In the genomic region with DNA sequence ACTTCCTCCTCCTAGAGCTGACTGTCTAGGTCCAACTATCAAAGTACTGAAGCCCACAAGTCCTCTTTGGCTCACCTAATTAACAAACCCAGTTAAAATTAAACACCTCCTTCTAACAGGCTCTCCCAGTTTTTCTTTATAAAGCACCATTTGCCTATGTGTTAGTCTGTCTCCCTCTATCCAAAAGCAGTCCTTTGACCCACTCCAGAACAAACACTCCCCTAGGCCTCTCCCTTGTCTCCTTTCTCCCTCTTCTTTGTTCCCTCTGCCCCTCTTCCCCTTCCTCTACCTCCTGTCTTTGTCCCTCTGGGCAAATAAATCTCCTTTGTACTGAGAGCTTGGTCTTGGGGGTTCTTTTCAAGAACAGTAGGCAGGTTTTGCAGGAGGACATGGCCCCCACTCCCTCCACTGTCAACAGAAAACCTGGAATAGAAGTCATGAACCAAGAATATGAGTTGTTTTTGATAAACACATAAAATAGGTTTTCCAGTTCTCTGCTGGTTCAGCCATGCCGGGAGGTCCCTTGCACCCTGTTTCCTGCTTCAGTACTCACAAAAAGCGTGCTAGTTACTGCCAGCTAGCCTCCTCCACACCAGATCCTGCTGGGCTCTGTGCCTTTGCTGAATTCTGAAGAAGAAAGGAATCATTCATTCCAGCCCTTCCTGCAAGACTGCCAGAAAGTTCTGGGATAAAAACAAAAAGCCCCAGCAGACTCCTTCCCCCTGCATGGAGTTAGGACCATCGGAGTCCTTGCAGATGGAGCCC, we compare ENCODE assay signal across 9 mouse cellular contexts. TPM values are rescaled to one million over a fixed set of nuclear protein-coding genes. Genes with fewer than 3 reads are reported as not detected.
DNase-seq lines count a peak whose midpoint lies in the region; ATAC-seq lines count a peak whose summit lies in the region.
"Had no signal": no experiment of that assay in that cellular context is flagged by ENCODE, and none has a peak within 500 bp of the region (broad histone marks: within the 10 kb centered on the region; RNA-seq: fewer than 3 reads in every experiment).

No protein-coding gene starts in this region.

- H3K27me3 ChIP-seq in forebrain, embryonic 11.5 days (ENCODE audit: control insufficient read depth, insufficient read depth, low read length): no peaks in the 10 kb centered on the region

- H3K4me2 ChIP-seq in forebrain, embryonic 11.5 days (ENCODE audit: low read depth, low read length, severe bottlenecking): no peak overlapping the region

- peak; percentile 25 to 44 for DNase-seq in heart, postnatal 10 days
- no peak for DNase-seq in heart, adult 8-10 months (ENCODE audit: low spot score)
- DNase-seq in Muller cell, postnatal 12 days (ENCODE audit: inconsistent ontology term): peak; percentile 45
- peak; percentile 35 for DNase-seq in forebrain, embryonic 11.5 days (ENCODE audit: low spot score)
- peak; percentile 52 to 62 for DNase-seq in left cerebral cortex, postnatal 36 days (ENCODE audit: low spot score in 2 of 2)
- no peak for DNase-seq in adrenal gland, adult 18-20 months (ENCODE audit: low spot score in 2 of 2)
- no peak for DNase-seq in urinary bladder, postnatal 10 days (ENCODE audit: low spot score)

- H3K9me3 ChIP-seq in forebrain, embryonic 11.5 days (ENCODE audit: control insufficient read depth, low read length): no peaks in the 10 kb centered on the region
- H3K9me3 ChIP-seq: megakaryocyte, embryonic 14.5 days had no signal

- H3K4me1 ChIP-seq in forebrain, embryonic 11.5 days (replicated peaks; ENCODE audit: control insufficient read depth, insufficient read depth, low read length): no peaks in the 10 kb centered on the region; the same call in 1 of the 2 replicates

- no peak for ATAC-seq in forebrain, embryonic 11.5 days (replicated peaks; ENCODE audit: low FRiP score)
- no peak for ATAC-seq in erythroid progenitor cell, adult 5-6 weeks (replicated peaks; ENCODE audit: low FRiP score, poor library complexity, severe bottlenecking)

- WGBS in forebrain, embryonic 11.5 days: 43% methylated on average over 3 of the region's 3 CpGs

- no peak overlapping the region for H3K9ac ChIP-seq in forebrain, embryonic 11.5 days (ENCODE audit: low read length)

- intact Hi-C loops in heart, postnatal 10 days (cut with DNase I): no loop called here
- intact Hi-C loops in left cerebral cortex, postnatal 36 days (cut with DNase I): no loop called here

- peak overlapping the region; percentile 26; the same call in 1 of the 2 replicates for H3K27ac ChIP-seq in forebrain, embryonic 11.5 days (ENCODE audit: low read depth, low read length)

- no peaks in the 10 kb centered on the region for H3K36me3 ChIP-seq in forebrain, embryonic 11.5 days (ENCODE audit: control insufficient read depth, insufficient read depth, low read length)

- H3K4me3 ChIP-seq in forebrain, embryonic 11.5 days (ENCODE audit: low read depth, low read length): no peak overlapping the region
- H3K4me3 ChIP-seq: megakaryocyte, embryonic 14.5 days had no signal

RNA-seq across cellular contexts. Expression of a gene that starts 17.4 kb away (rescaled TPM):
- 10 to 100 TPM; 21.5 to 24.6 TPM for total RNA-seq in heart, postnatal 10 days (2021)
- total RNA-seq in heart, adult 8-10 months (2022): 10 to 100 TPM; 26.2 to 33.3 (median 28.2) TPM
- 64.5 and 69.2 TPM in 2 replicates for polyA plus RNA-seq in forebrain, embryonic 11.5 days (2014; fragmentation: Nextera tagmentation; extraction: Ambion mirVana)
- total RNA-seq in left cerebral cortex, postnatal 36 days (2021): 10 to 100 TPM; 31.0 to 38.3 TPM
- total RNA-seq in erythroid progenitor cell, adult 5-6 weeks (2015; ENCODE audit: low replicate concordance): 4.2 and 5.0 TPM in 2 replicates
- 6.4 and 6.8 TPM in 2 replicates for total RNA-seq in erythroid progenitor cell, adult 5-6 weeks (2017; ENCODE audit: low replicate concordance)
- total RNA-seq in adrenal gland, adult 18-20 months (2021): 10 to 100 TPM; 37.5 to 48.9 TPM

RNA-seq across cellular contexts. Expression of a gene that starts 35.3 kb away (rescaled TPM):
- 10 to 100 TPM; 21.4 to 26.2 TPM for total RNA-seq in heart, postnatal 10 days (2021)
- total RNA-seq in heart, adult 8-10 months (2022): 10 to 100 TPM; 21.5 to 25.4 (median 24.6) TPM
- 24.3 and 26.4 TPM in 2 replicates for polyA plus RNA-seq in forebrain, embryonic 11.5 days (2014; fragmentation: Nextera tagmentation; extraction: Ambion mirVana)
- total RNA-seq in left cerebral cortex, postnatal 36 days (2021): 10 to 100 TPM; 27.9 to 37.0 TPM
- 14.7 and 16.6 TPM in 2 replicates for total RNA-seq in erythroid progenitor cell, adult 5-6 weeks (2015; ENCODE audit: low replicate concordance)
- total RNA-seq in erythroid progenitor cell, adult 5-6 weeks (2017; ENCODE audit: low replicate concordance): 3.0 and 5.3 TPM in 2 replicates
- total RNA-seq in adrenal gland, adult 18-20 months (2021): 10 to 100 TPM; 73.3 to 86.3 TPM

Comparison
In these comparisons a context has a peak if more than half of its experiments do, and no peak if none do; other contexts are left out.
1. DNase-seq: peak in heart, postnatal 10 days (2 of 2), Muller cell, postnatal 12 days (single experiment), forebrain, embryonic 11.5 days (single experiment) and left cerebral cortex, postnatal 36 days (2 of 2); none in heart, adult 8-10 months (single experiment), adrenal gland, adult 18-20 months (0 of 2) and urinary bladder, postnatal 10 days (single experiment).